Mouse (Mus musculus): Measurements from ENCODE around the gene Iffo1.

The Iffo1 gene

GRCm38 (mm10) chr6:125160854-125161760 is 16.1 kb downstream of the Iffo1 start:
- DNase-seq (ENCODE audit: low read depth) = peak; percentile 86

- DNase-seq (ENCODE audit: low read depth) = peak; percentile 82
Measured at GRCm38 (mm10) chr6:125161971-125162370, 16.9 kb downstream of the Iffo1 start.

GRCm38 (mm10) chr6:125162615-125163305 is 17.7 kb downstream of the Iffo1 start:
- DNase-seq (ENCODE audit: low read depth) = peak; percentile 36

GRCm38 (mm10) chr6:125163801-125164657 is 19.0 kb downstream of the Iffo1 start:
- no peak for DNase-seq (ENCODE audit: low read depth)

GRCm38 (mm10) chr6:125164672-125165327 is 19.8 kb downstream of the Iffo1 start:
- peak; percentile 87 for DNase-seq (ENCODE audit: low read depth)

- peak; percentile 99 for DNase-seq (ENCODE audit: low read depth)
Measured at GRCm38 (mm10) chr6:125165328-125165891, 20.4 kb downstream of the Iffo1 start.

GRCm38 (mm10) chr6:125166051-125166751 is 21.2 kb downstream of the Iffo1 start, which contains the start of gene Gapdh:
Gapdh (minus strand) TSS chr6:125166467.
- DNase-seq (ENCODE audit: low read depth) = peak; percentile 93

- peak; percentile 62 for DNase-seq (ENCODE audit: low read depth)
Measured at GRCm38 (mm10) chr6:125166861-125167650, 22.0 kb downstream of the Iffo1 start.

- no peak for DNase-seq (ENCODE audit: low read depth)
Measured at GRCm38 (mm10) chr6:125168086-125168485, 23.0 kb downstream of the Iffo1 start.

- peak; percentile 70 for DNase-seq (ENCODE audit: low read depth)
Measured at GRCm38 (mm10) chr6:125170194-125170593, 25.2 kb downstream of the Iffo1 start.

GRCm38 (mm10) chr6:125172474-125172873 is 27.4 kb downstream of the Iffo1 start:
- DNase-seq (ENCODE audit: low read depth) = no peak

- DNase-seq (ENCODE audit: low read depth) = no peak
Measured at GRCm38 (mm10) chr6:125173256-125173655, 28.2 kb downstream of the Iffo1 start.

GRCm38 (mm10) chr6:125175469-125175868 is 30.4 kb downstream of the Iffo1 start:
- DNase-seq (ENCODE audit: low read depth) = no peak

GRCm38 (mm10) chr6:125179601-125180000 is 34.6 kb downstream of the Iffo1 start:
- no peak for DNase-seq (ENCODE audit: low read depth)

- DNase-seq (ENCODE audit: low read depth) = no peak
Measured at GRCm38 (mm10) chr6:125182133-125182532, 37.1 kb downstream of the Iffo1 start.

- DNase-seq (ENCODE audit: low read depth) = no peak
Measured at GRCm38 (mm10) chr6:125186203-125186602, 41.2 kb downstream of the Iffo1 start.

GRCm38 (mm10) chr6:125190816-125191215 is 45.8 kb downstream of the Iffo1 start:
- DNase-seq (ENCODE audit: low read depth) = peak; percentile 28

- DNase-seq (ENCODE audit: low read depth) = peak; percentile 98
Measured at GRCm38 (mm10) chr6:125191332-125192015, 46.4 kb downstream of the Iffo1 start, which contains the start of the genes Ncapd2 and Mrpl51. Ncapd2 (minus strand) TSS chr6:125191701. Mrpl51 (plus strand) TSS chr6:125191801.

All from 416B (cell line).